Mouse (Mus musculus) heart, embryonic 16.5 days (tissue): Measurements from ENCODE around the gene Gm49450. TPM values are rescaled to one million over a fixed set of nuclear protein-coding genes. Genes with fewer than 3 reads are reported as not detected.

ENCODE experiments used
- ATAC-seq: fragments of 200-750 bp; cut with Nextera tagmentation; replicated peaks from 2 replicates; pipeline ENCODE4 v1.8.0; 2017; ENCODE audit warnings: moderate number of reproducible peaks; ENCODE audit not compliant: insufficient read depth, low FRiP score; ENCODE audit errors: extremely low read depth
- H3K27ac ChIP-seq: fragments of 300-500 bp; sonication (generic); 2 replicates; pipeline ENCODE4 v1.5.1; 2014; ENCODE audit warnings: mild to moderate bottlenecking, low read length, control low read depth, moderate library complexity
- H3K27me3 ChIP-seq: fragments of 300-500 bp; sonication (generic); 2 replicates; pipeline ENCODE4 v1.6.1; 2014; ENCODE audit warnings: low read length, mixed read lengths; ENCODE audit not compliant: control insufficient read depth, insufficient read depth
- H3K36me3 ChIP-seq: fragments of 300-500 bp; sonication (generic); 2 replicates; pipeline ENCODE4 v1.6.1; 2014; ENCODE audit not compliant: control insufficient read depth, insufficient read depth
- H3K4me1 ChIP-seq: fragments of 300-500 bp; sonication (generic); 2 replicates; pipeline ENCODE4 v1.6.1; 2014; ENCODE audit warnings: low read length, mixed read lengths; ENCODE audit not compliant: control insufficient read depth, insufficient read depth
- H3K4me2 ChIP-seq: fragments of 300-500 bp; sonication (generic); 2 replicates; pipeline ENCODE4 v1.6.1; 2014; ENCODE audit warnings: low read depth, mild to moderate bottlenecking, control low read depth, low read length
- H3K4me3 ChIP-seq: fragments of 300-500 bp; sonication (generic); 2 replicates; pipeline ENCODE4 v1.5.1; 2014; ENCODE audit warnings: mild to moderate bottlenecking, control low read depth, low read length
- H3K9ac ChIP-seq: fragments of 300-500 bp; sonication (generic); 2 replicates; pipeline ENCODE4 v1.6.1; 2014; ENCODE audit warnings: low read length, control low read depth
- H3K9me3 ChIP-seq: fragments of 300-500 bp; sonication (generic); replicated peaks from 2 replicates; pipeline ENCODE4 v1.6.1; 2016; ENCODE audit warnings: low read length; ENCODE audit not compliant: control insufficient read depth
- WGBS: fragments of 180-500 bp; shearing (Covaris S2); extraction: QIAGEN DNeasy Blood & Tissue Kit; methylation state at CpG from one replicate; pipeline ENCODE4 v1.1.7; 2014; 5-methylcytosine and 5-hydroxymethylcytosine counted together
- polyA plus RNA-seq: library from polyadenylated mRNA; unstranded; fragments of >200 nt; fragmentation: Nextera tagmentation; extraction: Ambion mirVana; gene quantifications from 2 replicates; pipeline ENCODE4 v1.2.1, GENCODE M21; 2015

Gm49450 gene
- polyA plus RNA-seq, 1 experiment from 2014 or later, result not detected

DNA sequence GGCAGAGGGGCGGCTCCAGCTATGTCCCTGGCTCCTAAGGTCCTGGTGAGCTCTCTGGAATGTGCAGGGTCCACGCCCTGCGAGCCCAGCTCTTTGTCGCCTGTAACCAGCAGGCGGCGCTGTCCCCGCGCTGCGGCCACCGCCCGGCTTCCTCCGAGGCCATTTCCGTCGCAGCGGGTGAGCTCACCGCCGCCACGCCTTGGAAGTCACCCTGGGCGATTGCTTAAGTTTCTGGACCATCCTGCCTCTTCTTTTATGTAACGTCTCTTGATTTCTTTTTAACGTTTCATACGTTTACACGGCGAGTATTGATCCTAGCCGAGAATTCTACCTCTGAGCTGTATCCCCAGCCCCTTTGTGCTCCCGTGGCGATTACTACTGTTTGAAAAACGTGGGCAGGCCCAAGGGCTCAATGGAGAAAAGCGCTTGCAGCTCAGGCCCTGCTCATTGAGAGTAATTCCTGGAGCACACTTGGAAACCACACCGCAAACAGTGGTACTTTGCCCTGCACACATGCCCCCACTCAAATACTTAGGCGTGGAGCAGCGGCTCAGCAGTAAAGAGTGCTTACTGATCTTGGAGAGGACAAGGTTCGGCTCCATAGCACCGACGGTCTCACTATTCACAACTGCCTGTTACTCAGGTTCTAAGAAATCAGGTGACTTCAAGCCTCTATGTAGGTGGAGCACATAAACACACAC is 39.9 kb upstream of the Gm49450 start:
- no peaks in the 10 kb centered on the region for H3K9me3 ChIP-seq
- H3K9ac ChIP-seq, result peak overlapping the region; percentile 63
- peak overlapping the region; percentile 97 for H3K27ac ChIP-seq
- 6% methylated on average over 35 of the region's 35 CpGs for WGBS
- no peaks in the 10 kb centered on the region for H3K36me3 ChIP-seq
- peak; percentile 90 for ATAC-seq
- H3K4me1 ChIP-seq, result peaks cover 26% of the 10 kb centered on the region
- peak overlapping the region; percentile 85 for H3K4me2 ChIP-seq
- H3K27me3 ChIP-seq, result no peaks in the 10 kb centered on the region
- peak overlapping the region; percentile 54 for H3K4me3 ChIP-seq

DNA sequence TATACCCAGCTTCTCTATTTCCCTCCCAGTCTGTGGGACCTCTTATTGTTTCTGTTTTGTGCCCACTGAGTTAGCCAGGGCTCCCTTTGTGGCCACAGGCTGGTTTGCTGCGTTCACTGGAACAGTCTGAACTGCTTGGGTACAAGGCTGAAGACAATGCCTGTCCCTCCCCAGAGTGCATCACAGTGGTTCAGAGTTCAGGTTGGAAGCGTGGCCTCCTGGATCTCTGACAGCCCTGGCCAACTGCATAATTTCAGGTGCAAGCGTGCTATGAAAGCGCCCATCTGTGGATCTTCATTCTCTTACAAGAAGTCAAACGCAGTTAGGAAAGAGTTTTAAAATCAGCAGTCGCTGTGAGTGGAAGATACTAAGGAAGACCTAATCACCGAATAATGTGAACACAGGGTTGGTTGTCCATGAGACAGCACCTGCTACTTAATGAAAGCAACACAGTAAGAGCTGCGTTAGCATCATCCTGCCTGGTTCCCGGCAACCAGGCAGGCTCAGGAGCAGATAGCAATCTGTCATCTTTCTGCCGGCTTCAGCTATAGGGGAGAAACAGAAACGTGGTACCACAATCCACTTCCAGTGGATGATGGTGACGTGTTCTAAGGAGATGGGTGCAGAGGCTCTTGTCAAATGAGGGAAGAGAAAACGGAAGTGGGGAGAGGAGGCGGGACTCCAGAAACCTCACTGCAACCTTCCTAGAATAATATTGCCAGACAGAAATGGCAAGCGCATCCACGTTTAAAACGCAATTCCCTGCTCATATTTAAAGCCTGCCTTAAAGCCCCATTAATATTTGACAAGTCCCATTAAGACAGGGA is 38.9 kb upstream of the Gm49450 start:
- Histone ChIP-seq H3K27ac (peak overlapping the region; percentile 97), H3K9me3 (no peaks in the 10 kb centered on the region), H3K4me1 (peaks cover 29% of the 10 kb centered on the region), H3K4me3 (peak overlapping the region; percentile 54), H3K27me3 (no peaks in the 10 kb centered on the region), H3K9ac (peak overlapping the region; percentile 63), H3K36me3 (no peaks in the 10 kb centered on the region), H3K4me2 (peak overlapping the region; percentile 85)
- no peak; the same call in 1 of the 2 replicates for ATAC-seq
- 30% methylated on average over 17 of the region's 17 CpGs for WGBS

DNA sequence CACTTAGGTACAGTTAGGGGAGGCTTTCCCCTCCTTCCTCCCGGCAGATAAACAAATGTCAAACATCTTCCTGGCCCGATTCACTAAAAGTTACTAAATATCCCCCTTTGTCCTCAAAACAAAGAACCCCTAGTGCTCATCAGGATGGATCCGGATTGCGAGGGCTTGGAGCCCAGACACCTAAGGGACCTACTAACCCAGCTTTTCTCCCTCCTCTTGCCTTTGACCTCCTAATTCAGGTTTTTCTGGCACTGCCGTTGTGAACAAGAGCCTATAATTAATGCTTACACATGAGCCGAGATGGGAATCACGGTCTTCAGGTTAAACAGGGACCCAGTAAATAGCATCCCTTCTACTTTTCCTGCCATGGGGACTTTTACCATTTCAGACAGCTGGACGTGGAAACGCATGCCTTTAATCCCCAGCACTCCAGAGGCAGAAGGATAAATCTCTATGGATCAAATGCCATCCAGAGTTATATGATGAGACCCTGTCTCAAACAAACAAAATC is 38.2 kb upstream of the Gm49450 start:
- Histone ChIP-seq H3K36me3 (no peaks in the 10 kb centered on the region), H3K4me1 (peaks cover 36% of the 10 kb centered on the region), H3K4me2 (no peak overlapping the region; the same call in 1 of the 2 replicates), H3K9ac (peak overlapping the region; percentile 39), H3K9me3 (no peaks in the 10 kb centered on the region), H3K27ac (0 out of 2 replicates have a peak overlapping the region, but pooled peaks have one; percentile 3), H3K4me3 (no peak overlapping the region), H3K27me3 (no peaks in the 10 kb centered on the region)
- ATAC-seq, result no peak
- 45% methylated on average over 9 of the region's 9 CpGs for WGBS

DNA sequence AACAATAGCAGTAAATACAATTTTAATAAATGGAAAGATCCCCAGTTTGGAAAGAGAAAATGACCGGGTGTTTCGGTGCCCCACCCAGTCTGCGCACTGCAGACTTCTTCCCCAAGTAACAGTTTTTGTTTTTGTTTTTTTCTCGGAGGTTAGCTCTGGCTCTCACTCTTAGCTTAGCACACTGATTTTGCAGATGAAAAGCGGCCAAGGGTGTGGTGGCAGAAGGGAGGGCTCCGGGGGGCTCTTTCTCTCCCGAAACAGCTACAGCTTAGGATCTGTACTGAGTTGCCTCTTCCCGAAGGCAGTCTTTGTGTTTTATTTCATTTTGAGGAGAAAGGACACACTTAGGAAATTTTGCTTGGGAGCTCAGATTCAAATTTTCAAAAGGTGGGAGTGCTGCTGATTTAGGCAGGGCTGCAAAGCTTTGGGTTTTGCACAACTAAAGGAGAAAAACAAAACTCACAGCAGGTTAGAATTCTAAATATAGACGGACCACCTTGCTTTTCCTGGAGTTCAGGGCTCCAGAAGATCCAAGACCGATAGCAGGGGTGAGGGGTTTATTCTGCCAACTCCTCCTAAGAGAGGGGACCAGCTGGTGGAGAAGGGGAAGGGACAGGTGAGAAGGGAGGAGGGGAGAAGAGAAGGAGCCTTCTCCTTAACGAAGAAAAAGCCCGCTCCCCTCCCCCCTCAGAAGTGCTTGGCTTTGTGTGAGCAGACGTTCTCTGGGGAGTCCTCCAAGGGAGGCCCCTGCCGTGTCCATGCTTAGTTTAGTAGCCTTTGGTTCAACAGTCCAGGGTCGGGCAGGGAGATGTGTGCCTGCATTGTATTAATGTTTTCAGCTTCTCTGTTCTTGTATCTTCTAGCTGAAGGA is 37.6 kb upstream of the Gm49450 start:
- no peak overlapping the region; the same call in 1 of the 2 replicates for H3K4me2 ChIP-seq

DNA sequence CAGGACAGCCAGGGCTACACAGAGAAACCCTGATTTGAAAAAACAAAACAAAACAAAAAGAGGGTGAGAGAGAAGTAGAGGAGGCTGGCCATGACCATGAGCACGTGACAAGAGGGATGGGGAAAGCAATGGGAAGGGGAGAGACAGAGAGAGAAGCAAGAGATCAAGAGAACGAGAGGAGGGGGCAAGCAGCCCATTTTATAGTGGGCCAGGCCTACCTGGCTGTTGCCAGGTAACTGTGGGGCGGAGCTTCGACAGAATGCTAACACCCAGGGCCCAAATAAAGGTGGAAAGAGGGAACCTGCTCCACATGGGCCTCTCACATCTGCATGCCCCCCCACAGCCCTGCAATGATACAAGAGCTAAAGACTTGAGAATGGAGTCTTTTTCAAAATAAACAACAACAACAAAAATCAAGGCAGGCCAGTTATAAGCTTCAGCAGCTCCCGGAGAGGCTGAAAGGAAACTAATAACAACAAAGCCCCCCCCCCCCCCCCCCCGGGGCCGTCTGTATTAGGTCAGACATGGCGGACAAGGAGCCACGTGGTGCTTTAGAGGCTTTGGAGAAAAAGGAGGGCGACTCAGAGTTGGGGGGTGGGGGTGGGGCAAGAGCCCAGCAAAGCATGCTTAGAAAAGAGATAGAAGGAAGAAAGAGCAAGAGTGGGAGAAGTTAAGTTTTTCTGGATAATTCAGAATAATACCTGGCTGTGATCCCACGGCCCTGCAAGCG is 36.5 kb upstream of the Gm49450 start:
- Histone ChIP-seq H3K9ac (no peak overlapping the region), H3K27me3 (no peaks in the 10 kb centered on the region), H3K4me2 (no peak overlapping the region), H3K9me3 (no peaks in the 10 kb centered on the region), H3K36me3 (no peaks in the 10 kb centered on the region), H3K4me1 (peaks cover 39% of the 10 kb centered on the region), H3K4me3 (no peak overlapping the region), H3K27ac (no peak overlapping the region)
- WGBS, result 52% methylated on average over 10 of the region's 12 CpGs
- ATAC-seq, result no peak

More for the DNA sequence above, 37.6 kb upstream of the Gm49450 start:
- H3K36me3 ChIP-seq, result no peaks in the 10 kb centered on the region
- H3K4me1 ChIP-seq, result peaks cover 39% of the 10 kb centered on the region
- WGBS, result 35% methylated on average over 15 of the region's 15 CpGs
- ATAC-seq, result no peak
- H3K27me3 ChIP-seq, result no peaks in the 10 kb centered on the region
- H3K4me3 ChIP-seq, result no peak overlapping the region
- peak overlapping the region; percentile 37; the same call in 1 of the 2 replicates for H3K27ac ChIP-seq
- no peaks in the 10 kb centered on the region for H3K9me3 ChIP-seq
- peak overlapping the region; percentile 39 for H3K9ac ChIP-seq

DNA sequence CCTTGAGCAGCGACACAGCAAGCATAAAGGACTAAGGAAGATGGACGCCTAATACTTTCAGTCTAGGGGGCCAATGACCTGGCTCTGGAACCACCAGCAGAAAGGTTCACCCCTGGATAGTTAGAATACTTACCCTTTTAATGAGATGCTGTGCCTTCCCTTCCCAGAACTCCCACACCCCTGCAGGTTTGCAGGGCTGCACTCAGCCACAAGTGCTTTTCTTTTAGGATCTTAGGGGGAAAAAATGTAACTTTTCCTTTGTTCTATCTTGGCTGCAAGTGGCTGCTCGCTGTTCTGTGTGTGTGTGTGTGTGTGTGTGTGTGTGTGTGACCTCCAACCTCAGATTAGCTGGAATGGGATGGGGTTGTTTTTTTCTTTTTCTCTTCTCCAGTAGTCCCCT is 35.4 kb upstream of the Gm49450 start:
- no peaks in the 10 kb centered on the region for H3K27me3 ChIP-seq
- no peak overlapping the region for H3K4me3 ChIP-seq
- 73% methylated on average over 3 of the region's 3 CpGs for WGBS
- H3K27ac ChIP-seq, result no peak overlapping the region
- no peaks in the 10 kb centered on the region for H3K9me3 ChIP-seq
- no peaks in the 10 kb centered on the region for H3K36me3 ChIP-seq
- peaks cover 44% of the 10 kb centered on the region for H3K4me1 ChIP-seq
- no peak overlapping the region for H3K4me2 ChIP-seq
- no peak for ATAC-seq
- no peak overlapping the region for H3K9ac ChIP-seq

DNA sequence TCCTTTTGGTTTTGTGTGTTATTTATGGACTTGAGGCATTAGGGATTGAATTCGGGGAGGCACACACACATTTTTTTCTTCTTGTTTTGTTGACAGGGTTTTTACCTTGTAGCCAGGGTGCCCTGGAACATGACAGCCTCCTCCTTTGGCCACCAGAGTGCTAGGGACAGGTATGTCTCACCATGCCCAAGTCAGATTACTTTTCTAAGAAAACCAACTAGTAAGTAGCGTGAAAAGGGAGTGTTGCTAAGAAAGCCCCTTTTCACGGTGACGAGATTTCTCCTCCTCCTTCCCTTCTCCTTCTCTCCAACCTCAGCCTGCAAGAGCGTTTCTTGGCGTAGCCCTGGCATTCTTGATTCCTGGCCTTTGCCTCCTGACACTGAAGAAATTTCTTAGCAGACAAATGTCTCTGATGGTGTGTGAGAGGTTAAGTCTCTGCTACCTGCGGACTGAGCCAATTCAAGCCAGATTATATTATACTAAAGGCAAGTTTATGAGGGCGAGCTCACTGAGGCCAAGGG is 34.4 kb upstream of the Gm49450 start:
- H3K27me3 ChIP-seq, result no peaks in the 10 kb centered on the region
- H3K4me1 ChIP-seq, result peaks cover 49% of the 10 kb centered on the region
- 57% methylated on average over 8 of the region's 8 CpGs for WGBS
- H3K9me3 ChIP-seq, result no peaks in the 10 kb centered on the region
- ATAC-seq, result no peak
- no peak overlapping the region for H3K4me3 ChIP-seq
- H3K36me3 ChIP-seq, result no peaks in the 10 kb centered on the region
- H3K4me2 ChIP-seq, result no peak overlapping the region
- H3K9ac ChIP-seq, result peak overlapping the region; percentile 57
- H3K27ac ChIP-seq, result peak overlapping the region; percentile 96

DNA sequence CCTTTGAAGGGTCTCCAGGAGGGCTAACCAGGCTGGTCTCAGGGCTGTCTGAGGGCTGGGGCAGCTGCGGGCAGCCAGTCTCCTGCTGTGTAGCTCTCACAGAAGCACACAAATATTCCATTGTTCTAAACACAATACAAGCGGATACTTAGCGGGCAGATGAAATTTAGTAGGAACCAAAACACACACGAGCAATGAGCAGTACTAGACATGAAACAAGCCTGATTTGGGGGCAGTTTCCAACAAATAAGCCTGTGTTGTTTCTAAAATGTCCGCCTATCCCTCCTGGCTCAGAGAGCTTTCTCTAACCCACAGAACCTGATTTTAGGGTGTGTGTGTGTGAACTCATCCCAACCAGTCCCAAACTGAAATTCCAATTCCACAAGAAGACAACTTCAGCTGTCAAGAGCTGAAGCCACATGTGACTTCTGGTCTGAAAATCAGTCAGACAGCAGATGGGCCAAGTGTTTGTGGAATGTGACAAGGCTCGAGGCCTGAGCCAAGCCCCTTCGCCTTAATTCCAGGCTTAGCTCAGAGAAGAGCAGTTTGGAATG is 33.8 kb upstream of the Gm49450 start:
- 0 out of 2 replicates have a peak, but pooled peaks have one; percentile 29 for ATAC-seq
- peak overlapping the region; percentile 96 for H3K27ac ChIP-seq
- H3K4me2 ChIP-seq, result peak overlapping the region; percentile 27
- H3K9me3 ChIP-seq, result no peaks in the 10 kb centered on the region
- peak overlapping the region; percentile 57 for H3K9ac ChIP-seq
- no peak overlapping the region for H3K4me3 ChIP-seq
- peaks cover 46% of the 10 kb centered on the region for H3K4me1 ChIP-seq
- no peaks in the 10 kb centered on the region for H3K36me3 ChIP-seq
- no peaks in the 10 kb centered on the region for H3K27me3 ChIP-seq
- WGBS, result 24% methylated on average over 7 of the region's 7 CpGs
